Mouse (Mus musculus): ENCODE measurements around the gene Ctsf. TPM values are rescaled to one million over a fixed set of nuclear protein-coding genes. Genes with fewer than 3 reads are reported as not detected.
"Not testable (repeated sequence)": the region's sequence is repeated elsewhere in the genome, so short reads cannot be mapped to it uniquely, and the experiment has no call there.

The Ctsf gene
- 59.0 and 61.8 TPM in 2 replicates for polyA plus RNA-seq (2016; fragmentation: Nextera tagmentation; extraction: Ambion mirVana)

DNA sequence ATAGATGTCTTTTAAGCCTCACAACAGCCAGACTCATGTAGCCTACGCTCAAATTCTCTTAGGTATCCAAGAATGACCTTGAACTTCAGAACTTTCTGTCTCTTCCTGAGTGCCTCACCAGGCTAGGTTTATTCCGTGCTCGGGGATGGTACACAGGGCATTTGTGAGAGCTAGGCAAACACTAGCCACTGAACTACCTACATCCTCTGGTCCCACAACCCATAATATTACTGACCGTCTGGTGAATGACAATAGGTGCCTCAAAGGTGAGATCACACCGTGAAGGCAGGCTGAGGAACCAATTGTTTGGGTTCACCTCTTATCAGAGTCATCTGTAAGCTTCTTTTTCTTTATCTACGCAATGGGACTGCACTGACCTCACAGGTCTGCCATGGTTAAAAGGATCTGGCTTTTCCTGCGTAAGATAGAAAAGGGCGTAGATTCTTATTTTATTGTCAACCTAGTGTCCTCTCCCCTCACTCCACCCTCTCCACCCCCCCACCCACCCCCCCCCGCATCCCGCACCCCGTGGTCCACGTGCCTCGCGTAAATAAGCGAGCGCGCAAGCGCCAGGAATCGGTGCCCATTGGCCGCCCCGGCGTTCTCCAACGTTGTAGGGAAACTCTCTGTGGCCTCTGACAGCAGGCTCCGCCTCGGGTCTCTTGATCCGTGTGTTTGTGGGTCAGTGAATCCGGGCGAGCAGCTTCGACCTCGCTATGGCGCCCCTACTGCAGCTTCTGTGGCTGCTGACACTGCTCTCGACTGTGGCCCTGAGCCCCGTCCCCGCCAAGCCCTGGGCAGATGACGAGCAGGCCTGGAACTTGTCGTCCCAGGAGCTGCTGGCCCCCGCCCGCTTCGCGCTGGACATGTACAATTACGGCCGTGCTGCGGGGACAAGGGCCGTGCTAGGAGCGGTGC, at the start of gene Ctsf:
Gene Ctsf (plus strand): TSS at position 579 of the 918 bp plus-strand sequence.
- Histone ChIP-seq H3K9me3 (no peaks in the 10 kb centered on the region), H3K36me3 (no peaks in the 10 kb centered on the region), H3K4me3 (peak within 1 kb of the TSS; percentile 52), H3K4me1 (peaks cover 16% of the 10 kb centered on the region; the same call in 1 of the 2 replicates), H3K9ac (peak within 1 kb of the TSS; percentile 74), H3K27me3 (replicated peaks) (0 out of 2 replicates have a peak, but pooled peaks cover 3% of the 10 kb centered on the region), H3K27ac (peak within 1 kb of the TSS; percentile 53; the same call in 1 of the 2 replicates), H3K4me2 (replicated peaks) (peak within 1 kb of the TSS; percentile 99)
- ATAC-seq (ENCODE audit: low FRiP score, low read depth) = peak; percentile 79
- 4% methylated on average over 45 of the region's 45 CpGs for WGBS

GRCm38 (mm10) chr19:4810309-4810708, 44.6 kb upstream of the Ctsf start:
- under 1% methylated on average over 14 of the region's 14 CpGs for WGBS
- H3K9me3 ChIP-seq = no peaks in the 10 kb centered on the region
- H3K27ac ChIP-seq = no peak overlapping the region

GRCm38 (mm10) chr19:4810746-4811062, 44.2 kb upstream of the Ctsf start:
- Histone ChIP-seq H3K4me2 (replicated peaks) (peak overlapping the region; percentile 79), H3K9ac (peak overlapping the region; percentile 58), H3K4me1 (peaks cover 19% of the 10 kb centered on the region), H3K27ac (no peak overlapping the region), H3K27me3 (replicated peaks) (no peaks in the 10 kb centered on the region), H3K36me3 (no peaks in the 10 kb centered on the region), H3K9me3 (no peaks in the 10 kb centered on the region), H3K4me3 (peak overlapping the region; percentile 82)
- ATAC-seq (ENCODE audit: low FRiP score, low read depth) = no peak
- under 1% methylated on average over 17 of the region's 17 CpGs for WGBS

More at GRCm38 (mm10) chr19:4810309-4810708, 44.6 kb upstream of the Ctsf start:
- Histone ChIP-seq H3K36me3 (no peaks in the 10 kb centered on the region), H3K4me3 (peak overlapping the region; percentile 82), H3K4me1 (peaks cover 19% of the 10 kb centered on the region), H3K9ac (peak overlapping the region; percentile 58), H3K4me2 (replicated peaks) (peak overlapping the region; percentile 79), H3K27me3 (replicated peaks) (no peaks in the 10 kb centered on the region)
- ATAC-seq (ENCODE audit: low FRiP score, low read depth) = no peak

DNA sequence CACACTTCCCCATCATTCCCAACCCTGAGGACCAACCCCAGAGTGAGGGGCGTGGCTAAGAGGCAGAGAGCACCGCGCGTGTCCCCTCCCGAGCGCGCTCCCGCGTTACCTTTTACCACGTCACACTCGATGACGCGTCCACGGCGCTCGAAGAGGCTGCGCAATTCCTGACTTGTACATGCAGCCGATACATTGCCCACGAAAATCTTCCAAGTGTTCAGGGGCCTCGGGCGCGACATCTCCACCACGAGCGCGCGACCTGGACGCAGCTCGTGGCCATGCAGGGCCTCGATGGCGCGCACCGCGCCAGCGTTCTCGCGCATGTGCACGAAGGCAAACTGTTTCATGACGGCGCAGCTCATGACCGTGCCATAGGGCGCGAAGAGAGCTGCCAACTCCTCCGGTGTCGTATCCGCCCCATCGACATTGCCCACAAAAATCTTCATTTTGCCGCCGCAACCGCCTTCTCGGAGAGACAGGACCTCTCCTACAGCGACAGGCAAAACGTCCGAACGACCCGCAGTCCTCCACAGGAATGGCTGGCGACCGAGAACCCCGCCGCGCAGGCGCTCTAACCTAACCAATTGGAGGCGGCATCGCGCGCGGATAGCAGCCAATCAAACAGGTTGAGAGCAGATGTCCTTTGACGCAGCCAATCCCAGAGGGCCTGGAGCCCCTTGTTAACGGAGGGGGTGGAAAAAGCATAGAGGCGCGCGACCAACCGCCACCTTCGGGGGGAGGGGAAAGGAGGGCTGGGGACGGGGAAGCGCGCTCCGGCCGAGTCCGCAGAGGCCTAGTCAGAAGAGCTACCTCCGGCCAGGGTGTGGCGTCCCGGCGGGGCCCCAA, 43.6 kb upstream of the Ctsf start, which contains the start of the genes Gm21992 and Rbm14:
Gene Gm21992 (minus strand): TSS at position 550 of the 846 bp plus-strand sequence.
Gene Rbm14 (minus strand): TSS at position 572 of the 846 bp plus-strand sequence.
- peak within 1 kb of the TSS; percentile 82 for H3K4me3 ChIP-seq
- H3K4me2 ChIP-seq (replicated peaks) = peak within 1 kb of the TSS; percentile 79
- peak; percentile 99 for ATAC-seq (ENCODE audit: low FRiP score, low read depth)
- H3K27ac ChIP-seq = peak within 1 kb of the TSS; percentile 81
- H3K9ac ChIP-seq = peak within 1 kb of the TSS; percentile 66
- H3K36me3 ChIP-seq = no peaks in the 10 kb centered on the region
- under 1% methylated on average over 83 of the region's 83 CpGs for WGBS
- H3K27me3 ChIP-seq (replicated peaks) = no peaks in the 10 kb centered on the region
- peaks cover 19% of the 10 kb centered on the region for H3K4me1 ChIP-seq
- H3K9me3 ChIP-seq = no peaks in the 10 kb centered on the region

- peak overlapping the region; percentile 81 for H3K27ac ChIP-seq
- no peaks in the 10 kb centered on the region for H3K36me3 ChIP-seq
- 6% methylated on average over 12 of the region's 12 CpGs for WGBS
- no peaks in the 10 kb centered on the region for H3K9me3 ChIP-seq
- H3K27me3 ChIP-seq (replicated peaks) = no peaks in the 10 kb centered on the region
- peak overlapping the region; percentile 79 for H3K4me2 ChIP-seq (replicated peaks)
- peak overlapping the region; percentile 82 for H3K4me3 ChIP-seq
- peaks cover 19% of the 10 kb centered on the region for H3K4me1 ChIP-seq
- peak overlapping the region; percentile 66 for H3K9ac ChIP-seq
- ATAC-seq (ENCODE audit: low FRiP score, low read depth) = peak; percentile 43
These were observed 43.1 kb upstream of the Ctsf start for GRCm38 (mm10) chr19:4811909-4812242.

DNA sequence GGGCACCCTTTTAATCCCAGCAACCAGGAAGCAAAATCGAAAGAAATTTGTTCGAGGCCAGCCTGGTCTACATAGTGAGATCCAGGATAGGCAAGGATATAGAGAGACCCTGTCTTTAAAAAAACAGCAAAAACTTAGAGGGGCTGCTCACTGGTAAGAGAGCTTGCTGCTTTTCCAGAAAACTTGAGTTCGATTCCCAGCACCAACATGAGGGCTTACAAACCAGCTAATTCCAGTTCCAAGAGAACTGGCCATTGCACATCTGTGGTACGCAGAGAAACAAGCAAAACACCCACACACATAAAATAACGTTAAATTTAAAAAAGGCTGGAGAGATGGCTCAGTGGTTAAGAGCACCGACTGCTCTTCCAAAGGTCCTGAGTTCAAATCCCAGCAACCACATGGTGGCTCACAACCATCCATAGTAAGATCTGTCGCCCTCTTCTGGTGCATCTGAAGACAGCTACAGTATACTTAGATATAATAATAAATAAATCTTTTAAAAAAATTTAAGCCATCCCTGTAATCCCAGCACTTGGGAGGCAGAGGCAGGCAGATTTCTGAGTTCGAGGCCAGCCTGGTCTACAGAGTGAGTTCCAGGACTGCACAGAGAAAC, 42.5 kb upstream of the Ctsf start:
- not testable (repeated sequence) for H3K9me3 ChIP-seq; H3K27me3 ChIP-seq (replicated peaks); ATAC-seq (ENCODE audit: low FRiP score, low read depth); H3K27ac ChIP-seq; H3K36me3 ChIP-seq
- Histone ChIP-seq H3K9ac (peak overlapping the region; percentile 66), H3K4me3 (peak overlapping the region; percentile 82), H3K4me1 (peaks cover 19% of the 10 kb centered on the region), H3K4me2 (replicated peaks) (peak overlapping the region; percentile 79)
- 79% methylated on average over 8 of the region's 8 CpGs for WGBS

GRCm38 (mm10) chr19:4813015-4813414, 41.9 kb upstream of the Ctsf start:
- ATAC-seq (ENCODE audit: low FRiP score, low read depth) = no peak
- no peaks in the 10 kb centered on the region for H3K9me3 ChIP-seq
- H3K4me2 ChIP-seq (replicated peaks) = no peak overlapping the region
- H3K27me3 ChIP-seq (replicated peaks) = no peaks in the 10 kb centered on the region
- H3K4me1 ChIP-seq = peaks cover 18% of the 10 kb centered on the region
- H3K36me3 ChIP-seq = no peaks in the 10 kb centered on the region
- H3K9ac ChIP-seq = no peak overlapping the region
- no peak overlapping the region for H3K27ac ChIP-seq
- H3K4me3 ChIP-seq = no peak overlapping the region
- 84% methylated on average over 6 of the region's 6 CpGs for WGBS

- Histone ChIP-seq H3K27ac (no peak overlapping the region), H3K4me1 (no peaks in the 10 kb centered on the region), H3K36me3 (no peaks in the 10 kb centered on the region), H3K4me3 (no peak overlapping the region), H3K4me2 (replicated peaks) (no peak overlapping the region), H3K9me3 (no peaks in the 10 kb centered on the region), H3K27me3 (replicated peaks) (no peaks in the 10 kb centered on the region), H3K9ac (no peak overlapping the region)
- ATAC-seq (ENCODE audit: low FRiP score, low read depth) = no peak
- WGBS = 71% methylated on average over 1 of the region's 1 CpGs
These were observed 37.6 kb upstream of the Ctsf start for GRCm38 (mm10) chr19:4817182-4817835.

DNA sequence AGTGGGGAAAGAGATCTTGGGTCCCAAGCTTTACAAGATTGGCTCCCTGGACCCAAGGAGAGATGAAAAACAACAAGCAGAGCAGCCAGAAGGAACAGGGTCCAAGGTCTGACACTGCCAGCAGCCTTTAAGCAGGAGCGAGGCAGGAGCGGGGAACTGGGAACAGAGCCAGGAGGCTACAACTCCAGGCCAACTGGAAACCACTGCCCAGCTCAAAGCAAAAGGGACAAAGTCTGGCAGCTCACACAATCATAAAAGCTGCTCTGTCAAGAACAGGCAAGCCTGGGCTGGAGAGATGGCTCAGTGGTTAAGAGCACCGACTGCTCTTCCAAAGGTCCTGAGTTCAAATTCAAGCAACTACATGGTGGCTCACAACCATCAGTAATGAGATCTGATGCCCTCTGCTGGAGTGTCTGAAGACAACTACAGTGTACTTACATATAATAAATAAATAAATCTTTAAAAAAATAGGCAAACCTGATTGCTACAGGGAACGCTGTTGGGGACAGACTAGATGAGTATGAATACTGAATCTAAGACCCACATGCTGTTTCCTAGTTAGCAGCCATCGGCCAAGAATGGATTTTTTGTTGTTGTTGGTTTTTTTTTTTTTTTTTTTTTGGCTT, 34.1 kb upstream of the Ctsf start:
- H3K9me3 ChIP-seq = no peaks in the 10 kb centered on the region
- no peak overlapping the region for H3K4me3 ChIP-seq
- no peak overlapping the region for H3K4me2 ChIP-seq (replicated peaks)
- H3K36me3 ChIP-seq = peaks cover 17% of the 10 kb centered on the region; the same call in 1 of the 2 replicates
- no peaks in the 10 kb centered on the region for H3K27me3 ChIP-seq (replicated peaks)
- H3K9ac ChIP-seq = no peak overlapping the region
- WGBS = 87% methylated on average over 5 of the region's 5 CpGs
- no peak overlapping the region for H3K27ac ChIP-seq
- H3K4me1 ChIP-seq = no peaks in the 10 kb centered on the region
- ATAC-seq (ENCODE audit: low FRiP score, low read depth) = no peak

- Histone ChIP-seq H3K27ac (no peak overlapping the region), H3K4me2 (replicated peaks) (no peak overlapping the region), H3K36me3 (peaks cover 34% of the 10 kb centered on the region), H3K9ac (no peak overlapping the region), H3K9me3 (no peaks in the 10 kb centered on the region), H3K4me1 (no peaks in the 10 kb centered on the region), H3K4me3 (no peak overlapping the region), H3K27me3 (replicated peaks) (no peaks in the 10 kb centered on the region)
- no peak for ATAC-seq (ENCODE audit: low FRiP score, low read depth)
- 62% methylated on average over 16 of the region's 16 CpGs for WGBS
These were observed 26.4 kb upstream of the Ctsf start for GRCm38 (mm10) chr19:4828444-4829114.

DNA sequence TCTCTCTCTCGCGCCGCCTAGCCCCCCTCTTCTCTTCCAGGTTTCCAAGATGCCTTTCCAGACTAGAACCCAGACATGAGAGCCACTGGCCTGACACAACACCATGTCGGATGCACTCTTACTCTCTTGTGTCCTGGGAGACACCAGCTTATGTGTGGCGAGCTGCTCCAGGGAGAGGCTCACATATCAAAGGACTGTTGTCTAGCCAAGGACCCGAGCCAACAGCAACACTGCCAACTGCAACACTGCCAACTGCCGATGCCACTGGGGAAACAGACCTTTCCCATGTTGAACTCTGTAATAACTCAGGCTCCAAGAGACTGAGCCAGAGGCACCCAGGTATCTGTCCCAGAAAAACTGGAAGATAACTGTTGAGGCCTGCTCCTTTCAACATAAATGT, 25.8 kb upstream of the Ctsf start:
- H3K4me3 ChIP-seq = no peak overlapping the region
- no peaks in the 10 kb centered on the region for H3K9me3 ChIP-seq
- no peak overlapping the region for H3K4me2 ChIP-seq (replicated peaks)
- no peak for ATAC-seq (ENCODE audit: low FRiP score, low read depth)
- no peaks in the 10 kb centered on the region for H3K4me1 ChIP-seq
- H3K36me3 ChIP-seq = peaks cover 33% of the 10 kb centered on the region
- no peak overlapping the region for H3K27ac ChIP-seq
- no peak overlapping the region for H3K9ac ChIP-seq
- WGBS = 75% methylated on average over 7 of the region's 7 CpGs
- no peaks in the 10 kb centered on the region for H3K27me3 ChIP-seq (replicated peaks)
